Mouse (Mus musculus) neutrophil, adult 83 days (primary cell): ENCODE data around the gene Rsc1a1. TPM values are rescaled to one million over a fixed set of nuclear protein-coding genes. Genes with fewer than 3 reads are reported as not detected.

Experiments
- total RNA-seq, 2 experiments: library from RNA; stranded (reverse); gene quantifications; one replicate each; pipeline ENCODE4 v1.2.4; 2023

Gene Rsc1a1
- total RNA-seq: 1 to 10 TPM in 1 of 2 experiments, under 1 TPM in 1; 0.79 to 1.3 TPM

DNA sequence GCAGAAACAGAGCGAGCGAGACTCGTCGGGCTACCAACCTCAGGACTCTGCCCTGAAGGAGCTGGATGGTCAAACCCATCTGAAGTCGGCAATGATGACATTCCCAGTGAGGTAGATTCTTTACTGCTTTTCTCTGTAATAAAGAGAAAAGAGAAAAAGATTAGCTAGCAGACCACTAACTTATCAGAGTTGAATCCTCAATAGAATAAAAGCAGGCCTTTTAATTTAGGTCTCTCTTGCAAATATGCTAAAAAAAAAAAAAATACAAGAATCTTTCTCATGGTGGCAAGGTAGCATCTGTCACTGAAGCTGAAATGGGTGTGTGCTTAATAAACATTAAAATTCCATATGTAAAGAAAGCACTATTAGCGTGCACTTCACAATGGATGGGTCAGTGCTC lies at the start of gene Rsc1a1:
Gene Rsc1a1, minus strand, starts transcription at position 101 of the 400 bp plus-strand sequence.

GRCm38 (mm10) chr4:141722731-141723672 lies 37.6 kb upstream of the Rsc1a1 start, which contains the start of gene Ddi2:
Gene Ddi2, minus strand, starts transcription at chr4:141723419.

GRCm38 (mm10) chr4:141664799-141665198 lies 20.6 kb downstream of the Rsc1a1 start, which contains the start of gene Plekhm2:
Gene Plekhm2, minus strand, starts transcription at chr4:141664899.

Other genes with a start within 250 kb of the Rsc1a1 start
- not detected for gene Srarp, start 249.5 kb downstream of the Rsc1a1 start, total RNA-seq
- 10 to 100 TPM; 18.5 to 24.3 TPM for gene Zbtb17, start 240.9 kb downstream of the Rsc1a1 start, total RNA-seq
- 10 to 100 TPM; 82.0 to 96.2 TPM for gene Spen, start 147.0 kb downstream of the Rsc1a1 start, total RNA-seq
- under 1 TPM in 1 of 2 experiments, not detected in 1; 0.42 TPM for gene Fblim1, start 79.5 kb downstream of the Rsc1a1 start, total RNA-seq
- not detected for gene Tmem82, start 67.0 kb downstream of the Rsc1a1 start, total RNA-seq
- gene Slc25a34, start 61.8 kb downstream of the Rsc1a1 start, total RNA-seq: not detected
- gene Plekhm2, start 20.7 kb downstream of the Rsc1a1 start, total RNA-seq: 10 to 100 TPM; 25.6 to 26.4 TPM
- gene Ddi2, start 37.8 kb upstream of the Rsc1a1 start, total RNA-seq: 10 to 100 TPM; 42.8 to 46.7 TPM
- not detected for gene Agmat, start 61.1 kb upstream of the Rsc1a1 start, total RNA-seq
- 1 to 10 TPM; 4.9 TPM for gene Dnajc16, start 105.3 kb upstream of the Rsc1a1 start, total RNA-seq
- 10 to 100 TPM; 20.4 to 20.5 TPM for gene Casp9, start 108.0 kb upstream of the Rsc1a1 start, total RNA-seq
- not detected for gene Cela2a, start 140.6 kb upstream of the Rsc1a1 start, total RNA-seq
- not detected for gene Ctrc, start 160.8 kb upstream of the Rsc1a1 start, total RNA-seq
- 100 to 1,000 TPM; 118 to 123 TPM for gene Efhd2, start 189.3 kb upstream of the Rsc1a1 start, total RNA-seq